Comparison of ENCODE assay signal across 13 mouse cellular contexts in genomic region chr13:4150518-4150917, GRCm38 (mm10). TPM values are rescaled to one million over a fixed set of nuclear protein-coding genes. Genes with fewer than 3 reads are reported as not detected.
A peak's percentile ranks its signal among the peaks of the same experiment; 100 is the strongest.
DNase-seq lines count a peak whose midpoint lies in the region; ATAC-seq and TF ChIP-seq lines count a peak whose summit lies in the region.
"Had no signal": no experiment of that assay in that cellular context is flagged by ENCODE, and none has a peak within 500 bp of the region (broad histone marks: within the 10 kb centered on the region; RNA-seq: fewer than 3 reads in every experiment).

Gene Akr1c18 (minus strand): TSS chr13:4150654.

- ATAC-seq in kidney, embryonic 15.5 days (replicated peaks; ENCODE audit: low FRiP score) = no peak
- ATAC-seq in midbrain, embryonic 15.5 days (replicated peaks) = no peak
- no peak for ATAC-seq in cerebellum, adult (ENCODE audit: insufficient number of reproducible peaks, low FRiP score, low TSS enrichment)
- ATAC-seq: hindbrain, embryonic 16.5 days had no signal

- no peak for TF ChIP-seq CTCF in kidney, adult 2 months (conservative IDR thresholded peaks at IDR 0.05; ENCODE audit: insufficient read depth, insufficient read length, low read depth, low read length)
- no peak for TF ChIP-seq CTCF in heart, adult 2 months (IDR thresholded peaks at IDR 0.05)

- no peak within 1 kb of the TSS for H3K4me2 ChIP-seq in kidney, embryonic 15.5 days
- no peak within 1 kb of the TSS for H3K4me2 ChIP-seq in midbrain, embryonic 15.5 days

- H3K79me2 ChIP-seq in heart, adult 2 months (replicated peaks; ENCODE audit: control insufficient read depth, insufficient read depth, low read length) = no peaks in the 10 kb centered on the region

- H3K4me3 ChIP-seq in kidney, adult 2 months (ENCODE audit: insufficient read depth, low read depth, low read length) = no peak within 1 kb of the TSS
- no peak within 1 kb of the TSS for H3K4me3 ChIP-seq in kidney, embryonic 15.5 days (replicated peaks)
- no peak within 1 kb of the TSS for H3K4me3 ChIP-seq in midbrain, embryonic 15.5 days
- no peak within 1 kb of the TSS for H3K4me3 ChIP-seq in heart, adult 2 months

- no peaks in the 10 kb centered on the region for H3K27me3 ChIP-seq in kidney, adult 2 months (replicated peaks; ENCODE audit: control insufficient read depth, insufficient read depth, low read length)
- H3K27me3 ChIP-seq in kidney, embryonic 15.5 days = no peaks in the 10 kb centered on the region
- no peaks in the 10 kb centered on the region for H3K27me3 ChIP-seq in midbrain, embryonic 15.5 days (replicated peaks)
- no peaks in the 10 kb centered on the region for H3K27me3 ChIP-seq in heart, adult 2 months (ENCODE audit: control insufficient read depth, insufficient read depth, low read length)

- no peak within 1 kb of the TSS for H3K9ac ChIP-seq in kidney, embryonic 15.5 days
- no peak within 1 kb of the TSS for H3K9ac ChIP-seq in midbrain, embryonic 15.5 days
- no peak within 1 kb of the TSS for H3K9ac ChIP-seq in heart, adult 2 months (ENCODE audit: low read depth, low read length)

- H3K36me3 ChIP-seq in kidney, adult 2 months (ENCODE audit: control insufficient read depth, insufficient read depth, low read length) = no peaks in the 10 kb centered on the region
- H3K36me3 ChIP-seq in kidney, embryonic 15.5 days = no peaks in the 10 kb centered on the region
- H3K36me3 ChIP-seq in midbrain, embryonic 15.5 days (replicated peaks) = no peaks in the 10 kb centered on the region
- no peaks in the 10 kb centered on the region for H3K36me3 ChIP-seq in heart, adult 2 months (ENCODE audit: control insufficient read depth, insufficient read depth, low read length)

- TF ChIP-seq POLR2A in kidney, adult 2 months (IDR thresholded peaks at IDR 0.05; ENCODE audit: low read depth, low read length) = no peak
- TF ChIP-seq POLR2A in heart, adult 2 months (IDR thresholded peaks at IDR 0.05; ENCODE audit: insufficient read depth, low read depth, low read length) = no peak

- H3K4me1 ChIP-seq in kidney, adult 2 months (ENCODE audit: control insufficient read depth, insufficient read depth, low read length) = no peaks in the 10 kb centered on the region
- H3K4me1 ChIP-seq in kidney, embryonic 15.5 days = no peaks in the 10 kb centered on the region
- no peaks in the 10 kb centered on the region for H3K4me1 ChIP-seq in midbrain, embryonic 15.5 days
- H3K4me1 ChIP-seq in heart, adult 2 months (ENCODE audit: control insufficient read depth, insufficient read depth, low read length) = no peaks in the 10 kb centered on the region

- H3K27ac ChIP-seq in kidney, adult 2 months (ENCODE audit: insufficient read depth, low read depth, low read length) = no peak within 1 kb of the TSS
- no peak within 1 kb of the TSS for H3K27ac ChIP-seq in kidney, embryonic 15.5 days
- no peak within 1 kb of the TSS for H3K27ac ChIP-seq in midbrain, embryonic 15.5 days
- no peak within 1 kb of the TSS for H3K27ac ChIP-seq in heart, adult 2 months

- TF ChIP-seq EP300 in heart, adult 2 months (IDR thresholded peaks at IDR 0.05; ENCODE audit: insufficient read depth, low read depth, low read length) = no peak

- 31% methylated on average over 5 of the region's 5 CpGs for WGBS in kidney, adult 2 months
- 62% methylated on average over 5 of the region's 5 CpGs for WGBS in kidney, embryonic 15.5 days
- WGBS in midbrain, embryonic 15.5 days = 74% methylated on average over 5 of the region's 5 CpGs
- 78% methylated on average over 5 of the region's 5 CpGs for WGBS in heart, adult 2 months

- H3K9me3 ChIP-seq in kidney, embryonic 15.5 days (replicated peaks) = no peaks in the 10 kb centered on the region
- no peaks in the 10 kb centered on the region for H3K9me3 ChIP-seq in midbrain, embryonic 15.5 days

- peak; percentile 55 for DNase-seq in kidney, adult 2 months
- DNase-seq in adipocyte (ENCODE audit: low spot score) = peak; percentile 42
- peak; percentile 56 to 75 for DNase-seq in frontal cortex, postnatal 36 days (ENCODE audit: low spot score in 2 of 2)
- DNase-seq in left cerebral cortex, postnatal 36 days (ENCODE audit: low spot score in 2 of 2) = peak; percentile 49 to 54
- no peak for DNase-seq in heart, adult 2 months
- DNase-seq: cerebellum, adult 2 months; heart, adult 18-20 months had no signal

- intact Hi-C loops in left cerebral cortex, postnatal 36 days (cut with DNase I) = no loop called here
- intact Hi-C loops in heart, adult 2 months (cut with DNase I) = no loop called here

RNA-seq across cellular contexts. Expression of gene Akr1c18, which starts in this region (rescaled TPM):
- 36.6 and 44.6 TPM in 2 replicates for polyA plus RNA-seq in kidney, adult 2 months (2012; rRNA removed)
- 1.7 and 2.9 TPM in 2 replicates for polyA plus RNA-seq in kidney, embryonic 15.5 days (2015; fragmentation: Nextera tagmentation; extraction: Ambion mirVana)
- total RNA-seq in left cerebral cortex, postnatal 36 days (2021) = 1 to 10 TPM; 1.1 to 1.4 TPM
- polyA plus RNA-seq in midbrain, embryonic 15.5 days (2015; fragmentation: Nextera tagmentation; extraction: Ambion mirVana) = not detected in 2 replicates
- total RNA-seq in heart, adult 2 months (2021) = not detected
- polyA plus RNA-seq in heart, adult 2 months (2012; rRNA removed) = 0.78 TPM in 1 of 2 replicates, not detected in the other
- total RNA-seq: megakaryocyte-erythroid progenitor cell, adult 5-6 weeks; neutrophil, adult 5-6 weeks had no signal
- polyA plus RNA-seq: cerebellum, adult 2 months; hindbrain, embryonic 16.5 days had no signal

Comparison
In these comparisons a context has a peak if more than half of its experiments do, and no peak if none do; other contexts are left out.
1. DNase-seq: peak in kidney, adult 2 months (single experiment), adipocyte (single experiment), frontal cortex, postnatal 36 days (2 of 2) and left cerebral cortex, postnatal 36 days (2 of 2); none in heart, adult 2 months (0 of 2).